Mouse (Mus musculus): ENCODE measurements around the gene Lhfpl2. TPM values are rescaled to one million over a fixed set of nuclear protein-coding genes. Genes with fewer than 3 reads are reported as not detected.
"Not testable (repeated sequence)": the region's sequence is repeated elsewhere in the genome, so short reads cannot be mapped to it uniquely, and the experiment has no call there.

Gene Lhfpl2
- total RNA-seq (2021), result 10 to 100 TPM; 39.5 to 46.2 TPM
- long read RNA-seq, full-length matches to known transcripts, result 5 of 21 reads
- long read RNA-seq, partial matches to known transcripts, result 12 of 21 reads
- long read RNA-seq, other reads (novel, unspliced or antisense), result 4 of 21 reads

DNA sequence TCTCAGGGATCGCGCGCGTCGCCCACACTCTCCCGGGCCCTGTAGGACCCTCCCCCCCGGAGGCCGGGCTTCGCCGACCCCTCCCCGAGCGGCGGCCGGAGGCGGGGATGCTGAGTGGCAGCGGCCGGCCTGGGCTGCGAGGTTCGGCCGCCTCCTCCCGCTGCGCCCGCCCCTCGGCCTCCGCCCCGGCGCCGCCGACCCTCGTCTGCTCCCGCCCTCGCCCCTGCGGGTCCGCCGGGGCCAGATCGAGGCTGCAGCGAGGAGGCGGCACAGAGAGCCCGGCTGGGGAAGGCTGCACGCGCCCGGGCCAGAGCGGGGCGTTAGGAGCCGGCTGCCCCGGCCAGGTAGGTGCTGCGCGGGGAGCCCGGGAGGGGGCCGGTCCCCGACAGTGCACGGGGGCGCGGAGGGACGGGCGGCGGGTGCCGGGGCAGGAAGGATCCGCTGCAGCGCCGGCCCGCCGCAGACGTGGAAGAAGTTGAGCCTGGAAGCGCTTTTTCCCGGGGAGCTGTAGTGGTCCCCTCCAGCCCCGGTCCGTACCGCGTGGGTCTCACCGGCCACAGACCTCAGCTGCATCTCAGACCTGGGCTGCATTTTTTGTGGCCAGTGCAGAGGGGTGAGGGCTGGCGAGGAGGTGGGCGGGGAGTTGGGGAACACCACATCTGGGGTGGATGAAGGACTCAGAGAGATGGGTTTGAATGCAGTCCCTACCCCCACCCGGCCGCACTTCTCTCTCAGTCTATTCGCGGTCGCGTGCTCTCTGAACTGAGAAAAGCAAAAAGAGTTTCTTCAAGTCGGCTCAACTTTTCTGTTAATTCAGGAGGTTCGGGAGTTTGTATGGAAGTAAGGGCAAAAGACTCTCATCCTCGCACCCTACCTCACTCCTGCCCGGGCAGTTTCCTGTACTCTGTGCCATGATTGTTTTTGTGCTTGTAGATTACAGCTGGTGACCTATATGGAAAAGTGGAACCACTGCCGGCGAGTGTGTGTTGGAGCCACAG is at the start of gene Lhfpl2:
Lhfpl2 (plus strand) TSS at position 234 of the 998 bp plus-strand sequence.
- DNase-seq (ENCODE audit: low spot score in 2 of 2), result peak; percentile 51 to 71

DNA sequence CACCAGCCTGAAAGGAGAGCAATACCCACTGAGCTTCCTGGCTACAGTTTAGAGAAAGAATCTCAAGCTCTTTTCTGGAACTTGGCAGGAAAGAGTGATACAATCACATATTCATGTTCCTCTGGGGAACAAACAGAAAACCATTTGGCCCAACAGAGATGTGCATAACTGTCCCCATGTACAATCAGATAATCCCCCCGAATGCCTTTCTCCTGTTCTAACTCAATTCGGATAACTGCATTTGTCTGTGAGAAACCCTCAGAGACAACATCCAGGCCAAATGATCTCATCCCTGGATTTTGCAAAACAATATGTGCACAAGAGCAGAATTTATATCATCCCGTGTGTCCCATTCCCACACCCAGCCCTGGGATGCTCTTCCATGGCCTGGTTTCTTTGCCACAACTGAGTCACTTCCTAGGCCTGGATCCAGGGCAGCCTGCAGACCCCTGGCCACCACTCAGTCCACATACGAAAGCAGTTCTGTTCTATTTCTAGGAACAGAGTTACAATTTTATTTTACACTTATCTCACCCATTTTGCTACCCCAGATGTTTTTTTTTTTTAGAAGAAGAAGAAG is 45.5 kb upstream of the Lhfpl2 start:
- no peak for DNase-seq (ENCODE audit: low spot score in 2 of 2)

DNA sequence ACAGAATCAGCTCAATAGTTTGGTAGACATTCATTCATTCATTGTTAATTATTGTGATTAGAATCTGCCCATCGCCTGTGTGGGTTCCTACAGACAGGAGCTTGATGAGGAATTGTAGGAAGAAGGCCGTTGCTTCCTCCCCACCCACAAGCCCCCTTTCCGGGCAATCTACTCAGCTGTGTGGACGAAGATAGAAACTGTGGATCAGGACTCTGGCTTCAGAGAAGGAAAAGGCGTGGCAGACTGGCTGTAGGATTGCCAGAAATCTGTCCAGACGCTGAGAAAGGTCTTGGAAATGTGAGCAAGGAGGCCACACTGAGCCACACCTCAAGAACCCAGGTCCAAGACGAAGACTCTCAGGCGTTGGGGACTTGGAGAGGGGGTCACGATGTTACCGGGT is 43.6 kb upstream of the Lhfpl2 start:
- no peak for DNase-seq (ENCODE audit: low spot score in 2 of 2)

DNA sequence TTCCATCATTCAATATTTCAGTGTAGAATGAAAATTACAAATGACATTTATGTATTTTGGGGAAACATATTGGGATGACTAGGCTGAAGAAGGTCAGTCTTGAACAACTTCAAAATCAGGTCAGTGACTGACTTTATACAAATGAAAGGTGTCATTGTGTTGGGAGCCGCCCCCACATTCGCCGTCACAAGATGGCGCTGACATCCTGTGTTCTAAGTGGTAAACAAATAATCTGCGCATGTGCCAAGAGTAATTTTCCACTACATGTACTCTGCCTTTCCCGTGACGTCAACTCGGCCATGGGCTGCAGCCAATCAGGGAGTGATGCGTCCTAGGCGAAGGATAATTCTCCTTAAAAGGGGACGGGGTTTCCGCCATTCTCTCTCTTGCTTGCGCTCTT is 33.0 kb upstream of the Lhfpl2 start:
- DNase-seq (ENCODE audit: low spot score in 2 of 2), result not testable (repeated sequence)

DNA sequence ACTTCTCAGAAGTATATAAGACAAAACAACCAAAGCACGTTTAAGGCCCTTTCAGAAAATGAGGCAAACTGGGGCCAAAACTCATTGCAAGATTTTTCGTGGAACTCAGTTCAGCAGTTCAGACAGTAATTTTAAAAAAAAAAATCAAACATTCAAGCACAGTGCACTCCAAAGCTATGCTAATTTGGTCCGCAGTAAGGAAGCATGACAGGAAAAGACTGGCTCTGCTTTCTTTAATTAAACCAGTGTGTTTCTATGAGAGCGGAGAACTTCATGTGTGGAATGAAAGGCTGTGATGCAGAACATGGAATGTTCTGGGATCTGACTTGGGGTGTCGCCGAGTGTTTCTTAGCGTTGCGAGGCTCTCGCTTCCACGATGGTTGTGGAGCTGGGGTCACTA is 28.4 kb upstream of the Lhfpl2 start:
- DNase-seq (ENCODE audit: low spot score in 2 of 2), result no peak

DNA sequence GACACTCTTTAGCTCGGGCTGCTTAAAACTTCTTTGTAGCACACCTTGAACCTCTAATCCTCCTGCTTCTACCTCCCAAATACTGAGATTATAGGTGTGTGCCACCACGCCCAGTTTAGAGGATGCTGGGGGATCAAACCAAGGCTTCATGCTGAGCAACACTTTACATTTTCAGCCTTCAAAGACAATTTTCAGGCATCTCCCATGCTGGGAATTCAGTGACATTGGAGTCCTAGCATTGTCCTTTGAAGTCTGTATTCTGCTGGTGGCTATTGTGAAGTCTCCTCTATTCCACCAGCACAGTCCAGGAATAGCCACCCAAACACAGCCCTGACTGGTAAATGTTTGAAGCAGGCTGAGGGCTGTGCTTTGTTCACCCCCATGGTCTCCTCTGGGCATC is 27.0 kb upstream of the Lhfpl2 start:
- DNase-seq (ENCODE audit: low spot score in 2 of 2), result no peak

DNA sequence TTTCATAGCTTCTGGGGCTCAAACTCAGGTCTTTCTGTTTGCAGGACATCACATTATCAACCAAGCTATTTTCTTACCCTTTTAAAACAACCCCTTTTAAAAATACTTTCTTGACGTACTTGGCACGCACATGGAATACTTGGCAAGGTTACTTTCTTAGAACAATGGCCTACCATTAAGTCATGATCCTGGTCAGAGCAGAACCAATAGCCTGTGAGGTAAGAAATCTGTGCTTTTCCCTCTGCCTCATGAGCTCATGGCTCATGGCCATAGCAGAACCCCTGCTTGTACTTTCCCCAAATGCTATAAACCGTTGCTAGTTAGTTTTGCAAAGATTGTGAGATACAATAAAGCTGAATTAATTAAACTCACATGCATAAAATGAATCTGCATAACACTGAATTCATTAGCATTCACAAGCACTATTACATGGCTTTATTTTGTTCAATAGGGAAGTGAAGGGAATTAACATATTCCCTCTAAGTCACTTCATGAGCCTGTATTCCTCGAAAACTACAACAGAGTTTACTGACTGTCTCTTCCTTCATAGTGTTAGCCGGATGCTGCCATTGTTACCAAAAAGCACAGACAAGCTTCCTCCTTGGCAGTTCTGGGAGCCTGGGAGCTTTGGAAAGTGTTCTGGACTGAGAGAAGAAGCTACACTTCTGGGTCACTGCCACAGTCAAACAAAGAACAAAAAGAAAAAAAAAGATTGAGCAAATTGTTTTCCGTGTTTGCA is 20.1 kb upstream of the Lhfpl2 start:
- no peak for DNase-seq (ENCODE audit: low spot score in 2 of 2)

DNA sequence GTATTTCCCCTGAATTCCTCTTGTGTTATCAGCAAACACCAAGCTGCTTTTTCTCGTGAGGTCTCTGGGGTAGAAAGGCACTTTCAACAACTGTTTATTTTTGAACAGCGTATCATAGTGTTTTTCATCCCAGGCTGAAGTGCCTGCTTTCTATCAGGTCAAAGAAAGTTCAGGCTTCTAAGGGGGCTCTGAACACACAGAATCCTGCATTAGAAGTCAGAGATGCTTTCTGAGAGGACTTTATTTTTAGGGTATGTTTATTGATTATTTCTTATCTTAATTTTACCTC is 19.6 kb upstream of the Lhfpl2 start:
- no peak for DNase-seq (ENCODE audit: low spot score in 2 of 2)

DNA sequence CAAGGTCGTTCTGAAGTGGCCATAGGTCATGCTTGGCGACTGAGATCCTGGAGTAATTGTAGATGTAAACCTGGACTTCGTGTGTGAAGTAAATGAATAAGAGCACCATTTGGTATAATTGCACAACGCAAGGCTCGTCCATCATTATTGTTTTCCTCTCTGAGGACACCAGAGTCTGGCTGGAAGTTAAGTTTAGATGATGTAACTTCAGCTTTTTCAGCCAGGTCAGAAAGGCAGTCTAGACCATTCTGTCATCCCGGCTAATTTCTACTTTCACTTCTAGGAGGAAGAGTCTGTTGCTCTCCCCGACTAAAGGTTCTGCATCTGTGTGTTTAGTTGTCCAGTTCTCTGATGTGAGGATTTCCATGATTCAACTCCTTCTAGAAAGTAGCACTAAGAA is 7.6 kb upstream of the Lhfpl2 start:
- no peak for DNase-seq (ENCODE audit: low spot score in 2 of 2)

DNA sequence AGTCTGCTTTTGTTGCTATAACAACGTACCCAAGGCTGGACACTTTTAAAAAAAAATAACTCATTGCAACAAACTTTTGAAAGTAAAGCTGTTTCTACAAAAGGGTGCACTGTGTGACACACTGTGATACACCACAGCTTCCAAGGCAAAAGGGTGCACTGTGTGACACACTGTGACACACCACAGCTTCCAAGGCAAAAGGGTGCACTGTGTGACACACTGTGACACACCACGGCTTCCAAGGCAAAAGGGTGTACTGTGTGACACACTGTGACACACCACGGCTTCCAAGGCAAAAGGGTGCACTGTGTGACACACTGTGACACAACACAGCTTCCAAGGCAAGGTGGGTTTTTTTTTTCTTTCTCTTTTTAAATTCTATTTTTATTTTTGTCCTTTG is 6.8 kb upstream of the Lhfpl2 start:
- no peak for DNase-seq (ENCODE audit: low spot score in 2 of 2)

DNA sequence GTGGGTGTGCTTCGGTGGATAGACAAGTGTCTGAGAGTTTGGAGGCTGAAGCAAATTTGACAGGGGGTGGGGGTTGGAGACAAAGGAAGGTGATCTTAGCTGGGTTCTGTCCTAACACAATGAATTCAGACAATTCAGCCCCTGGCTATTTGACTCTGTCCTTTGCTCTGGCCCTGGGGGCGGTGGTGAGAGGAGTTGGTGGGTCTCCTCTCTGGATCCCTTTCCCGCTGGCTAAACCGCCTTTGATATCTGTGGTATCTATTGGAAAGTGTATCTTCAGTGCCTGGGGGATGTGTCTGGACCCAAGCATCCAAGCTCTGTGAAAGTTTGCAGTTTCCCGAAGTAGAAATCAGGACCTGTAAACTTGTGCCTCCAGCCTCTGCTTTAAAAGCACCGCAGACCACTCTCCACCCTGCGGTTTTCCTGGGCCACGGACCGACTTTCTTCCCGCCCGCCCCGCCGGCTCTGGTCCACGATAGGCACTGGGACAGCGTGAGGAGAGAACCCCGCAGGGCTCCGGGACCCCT is 497 bp upstream of the Lhfpl2 start:
- DNase-seq (ENCODE audit: low spot score in 2 of 2), result no peak

DNA sequence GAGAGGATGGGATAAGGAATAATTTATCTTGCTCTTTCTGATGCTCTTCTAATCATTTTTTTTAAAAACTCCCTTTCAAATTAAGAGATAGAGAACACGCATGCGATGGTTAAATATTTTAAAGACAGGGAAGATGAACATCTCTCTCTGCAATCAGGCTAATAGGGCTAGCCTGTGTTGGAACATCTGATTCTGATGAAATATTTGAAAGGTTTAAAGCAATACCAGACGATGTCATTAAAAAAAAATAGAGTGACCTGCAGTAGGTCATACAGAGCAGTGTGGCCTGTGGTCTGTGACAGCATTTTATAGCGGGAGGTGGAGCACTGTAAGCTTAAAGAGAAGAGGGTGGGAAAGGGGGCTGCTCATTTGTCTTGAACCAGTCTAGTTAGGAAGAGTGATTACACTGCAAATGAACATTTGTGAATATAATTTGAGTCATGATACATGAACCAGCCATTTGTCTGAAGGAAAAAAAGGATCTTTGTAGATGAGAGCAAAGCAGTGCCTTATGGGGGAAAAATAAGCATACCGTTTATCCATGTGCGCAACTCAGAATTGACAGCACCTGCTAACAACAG is 1.1 kb downstream of the Lhfpl2 start:
- DNase-seq (ENCODE audit: low spot score in 2 of 2), result no peak

DNA sequence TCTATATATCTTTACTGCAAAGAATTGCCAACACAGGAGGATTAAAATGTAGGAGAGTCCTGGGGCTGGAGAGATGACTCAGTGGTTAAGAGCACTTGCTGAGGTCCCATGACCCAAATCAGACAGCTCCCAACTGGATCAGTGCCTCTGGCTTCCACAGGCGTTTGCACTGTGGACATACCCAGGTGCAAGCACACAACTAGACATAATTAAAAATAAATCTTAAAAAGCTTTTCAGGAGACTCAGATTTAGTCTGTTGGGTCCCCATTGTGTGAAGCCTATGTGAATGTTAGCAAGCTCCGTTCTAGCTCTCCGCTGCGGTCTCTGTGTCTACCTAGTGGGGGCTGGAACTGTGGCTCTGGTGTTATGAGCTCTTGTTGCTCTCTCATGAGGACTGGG is 1.8 kb downstream of the Lhfpl2 start:
- DNase-seq (ENCODE audit: low spot score in 2 of 2), result no peak

DNA sequence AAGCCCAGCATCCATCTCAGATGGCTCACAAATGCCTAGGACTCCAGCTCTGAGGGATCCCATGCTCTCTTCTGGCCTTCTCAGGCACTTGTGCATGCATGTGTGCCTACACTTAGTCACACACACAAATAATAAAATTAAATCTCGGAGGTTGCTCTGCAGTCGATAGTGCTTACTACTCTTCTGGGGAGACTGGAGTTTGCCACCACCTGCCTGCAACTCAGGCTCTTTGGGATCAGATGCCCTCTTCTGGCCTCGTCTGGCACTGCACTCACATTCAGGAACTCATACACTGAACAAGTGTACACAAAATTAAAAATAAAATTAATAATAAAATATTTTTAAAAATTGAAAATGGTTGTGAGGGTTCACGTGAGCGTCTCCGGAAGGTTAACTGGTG is 2.2 kb downstream of the Lhfpl2 start:
- DNase-seq (ENCODE audit: low spot score in 2 of 2), result peak; percentile 54 to 61

DNA sequence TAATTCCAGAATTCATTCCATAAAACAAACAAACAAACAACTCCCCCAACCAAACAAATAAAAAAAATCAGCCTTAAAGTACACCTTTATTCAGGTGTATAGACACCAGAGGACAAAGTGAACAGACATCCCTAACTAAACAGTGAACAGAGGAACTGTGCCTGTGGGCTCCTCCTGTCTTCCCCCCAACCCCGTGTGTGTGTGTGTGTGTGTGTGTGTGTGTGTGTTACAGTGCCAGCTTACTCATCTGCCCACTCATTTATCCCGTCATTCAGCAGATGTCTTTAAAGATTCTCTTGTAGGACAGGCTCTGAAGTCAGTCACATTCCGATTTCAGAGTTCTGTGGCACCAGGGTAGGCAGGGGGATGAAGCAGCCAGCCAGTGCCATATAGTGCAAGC is 2.9 kb downstream of the Lhfpl2 start:
- DNase-seq (ENCODE audit: low spot score in 2 of 2), result no peak

DNA sequence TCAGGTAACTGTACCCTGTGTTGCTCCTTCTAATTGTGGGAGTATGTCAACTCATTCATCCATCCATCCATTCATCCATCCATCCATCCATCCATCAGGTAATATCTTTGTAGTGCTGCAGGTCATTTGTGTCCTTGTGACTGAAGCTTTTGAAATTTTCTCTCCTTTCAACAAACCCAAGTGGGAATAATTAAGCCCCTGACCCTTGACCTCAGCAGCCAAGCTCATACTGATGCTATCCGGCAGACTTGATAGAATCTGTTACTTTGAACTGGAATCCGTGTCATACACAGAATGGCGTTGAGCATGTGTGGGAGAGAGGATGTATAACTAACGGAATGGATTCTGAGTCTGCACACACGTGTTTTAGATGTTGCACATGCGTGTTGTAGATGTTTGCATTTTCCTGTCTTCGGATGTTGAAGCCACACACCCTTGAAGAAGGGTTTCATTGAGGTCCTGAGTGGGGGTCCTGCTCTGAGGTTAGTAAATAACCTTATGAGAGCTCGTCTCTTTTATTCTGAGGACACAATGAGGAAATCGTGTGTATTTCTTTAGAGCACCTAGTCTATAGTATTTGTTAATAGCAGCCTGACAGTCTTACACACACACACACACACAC is 3.8 kb downstream of the Lhfpl2 start:
- DNase-seq (ENCODE audit: low spot score in 2 of 2), result no peak

DNA sequence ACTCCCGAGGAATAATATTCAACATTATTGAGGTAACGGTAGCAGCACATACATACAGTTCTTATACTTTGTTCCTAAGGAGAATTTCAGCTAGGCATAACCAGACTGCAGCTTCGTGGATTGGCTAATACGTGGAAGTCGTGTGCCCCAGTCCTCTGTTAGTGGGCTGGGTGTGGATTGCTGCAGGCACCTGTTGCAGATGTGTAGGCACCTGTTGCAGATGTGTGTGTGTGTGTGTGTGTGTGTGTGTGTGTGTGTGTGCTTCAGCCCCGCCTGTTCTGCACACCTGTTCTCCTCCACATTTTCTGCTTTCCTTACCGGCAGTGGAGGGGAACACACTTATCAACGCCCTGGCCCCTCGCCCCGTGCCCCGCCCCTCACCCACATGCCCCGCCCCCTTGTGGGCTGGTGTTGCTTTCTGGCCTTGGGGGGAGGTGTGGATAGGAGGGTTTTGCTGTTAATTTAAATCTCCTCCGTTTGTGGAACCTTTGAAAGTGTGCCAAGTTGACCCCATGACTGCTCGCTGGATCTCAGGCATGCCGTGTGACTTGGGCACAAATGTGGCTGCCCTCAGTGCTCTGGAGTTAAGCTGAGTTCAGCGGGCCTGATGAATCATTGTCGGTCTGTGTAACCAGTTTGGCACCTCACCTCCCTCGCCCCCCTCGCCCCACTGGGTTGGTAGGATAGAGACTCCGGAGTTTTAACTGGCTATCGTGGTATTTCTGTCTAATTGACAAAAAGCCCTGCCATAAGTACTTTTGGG is 4.9 kb downstream of the Lhfpl2 start:
- no peak for DNase-seq (ENCODE audit: low spot score in 2 of 2)

DNA sequence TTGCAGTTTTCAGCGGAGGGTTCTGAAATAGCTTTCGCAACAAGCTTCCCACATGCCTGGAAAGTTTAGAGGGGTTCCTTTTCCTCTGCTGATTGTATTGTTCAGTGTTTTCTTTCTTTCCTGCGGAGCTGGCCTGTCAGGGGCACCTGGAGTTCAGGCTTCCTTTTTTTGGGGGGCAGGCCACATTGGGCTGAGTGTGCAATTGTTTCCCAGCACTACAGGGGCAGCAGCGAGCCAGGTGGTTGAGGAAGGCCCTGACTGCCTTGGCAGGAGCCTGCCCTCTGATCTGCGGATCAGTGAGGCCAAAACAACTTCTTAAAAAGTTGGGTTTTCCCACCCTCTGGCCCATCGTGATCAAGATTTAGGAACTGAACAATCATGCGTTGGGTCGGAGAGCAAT is 5.6 kb downstream of the Lhfpl2 start:
- DNase-seq (ENCODE audit: low spot score in 2 of 2), result no peak

DNA sequence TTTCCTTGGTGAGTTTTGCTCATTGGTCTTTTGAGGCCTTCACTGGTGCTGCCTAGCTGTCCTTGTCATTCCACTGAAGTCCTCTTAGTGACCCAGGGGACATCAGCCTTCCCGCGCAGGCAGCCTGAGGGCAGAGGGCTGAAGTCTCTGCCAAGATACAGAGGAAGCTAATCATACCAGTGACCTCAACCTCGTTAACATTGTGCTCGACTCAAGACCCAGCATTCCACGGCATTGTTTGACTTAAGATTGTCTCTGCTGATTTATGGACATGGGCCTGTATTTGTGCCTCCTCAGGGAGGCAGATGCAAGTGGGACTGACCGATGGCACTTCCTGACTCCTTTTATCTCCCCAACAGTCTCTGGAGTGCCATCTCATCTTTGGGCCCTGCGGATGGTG is 7.0 kb downstream of the Lhfpl2 start:
- DNase-seq (ENCODE audit: low spot score in 2 of 2), result no peak
